Mouse (Mus musculus) left cerebral cortex, adult 11 months (tissue): ENCODE measurements around the gene Robo1.

Source experiments
- DNase-seq: peaks from one replicate; pipeline ENCODE4 v3.0.0; 2022; ENCODE audit warnings: low spot score

Robo1 gene

DNA sequence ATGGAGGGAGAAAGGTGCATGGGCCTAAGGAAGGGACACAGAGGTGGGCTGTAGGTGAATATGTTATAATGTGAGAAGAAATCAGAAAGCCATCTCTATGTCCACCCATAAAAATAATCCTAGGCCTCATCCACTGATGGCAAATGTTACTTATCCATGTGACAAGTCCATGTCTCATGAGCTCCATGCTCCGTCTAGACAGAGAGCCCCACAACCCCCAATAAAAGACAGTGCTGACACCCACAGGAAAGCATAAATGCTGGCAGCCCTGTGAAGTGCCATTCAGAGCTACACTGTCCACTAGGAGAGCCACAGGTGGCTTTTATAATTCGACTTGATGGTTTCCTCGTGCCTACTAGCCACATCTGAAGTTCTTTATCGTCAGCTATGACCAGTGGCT is 694.6 kb downstream of the Robo1 start:
- no peak for DNase-seq

DNA sequence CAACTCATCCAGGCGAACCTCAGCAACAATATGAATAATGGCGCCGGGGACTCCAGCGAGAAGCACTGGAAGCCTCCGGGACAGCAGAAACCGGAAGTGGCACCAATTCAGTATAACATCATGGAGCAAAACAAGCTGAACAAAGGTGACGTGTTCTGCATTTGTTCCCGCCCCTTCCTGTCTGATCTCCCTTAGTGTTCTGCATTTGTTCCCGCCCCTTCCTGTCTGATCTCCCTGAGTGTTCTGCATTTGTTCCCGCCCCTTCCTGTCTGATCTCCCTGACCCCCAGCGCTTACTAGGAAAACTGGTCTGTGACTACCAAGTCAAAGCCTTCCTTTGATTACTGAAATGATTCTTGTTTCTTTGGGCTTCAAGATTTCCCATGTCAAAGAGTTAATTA is 696.5 kb downstream of the Robo1 start:
- DNase-seq = no peak

DNA sequence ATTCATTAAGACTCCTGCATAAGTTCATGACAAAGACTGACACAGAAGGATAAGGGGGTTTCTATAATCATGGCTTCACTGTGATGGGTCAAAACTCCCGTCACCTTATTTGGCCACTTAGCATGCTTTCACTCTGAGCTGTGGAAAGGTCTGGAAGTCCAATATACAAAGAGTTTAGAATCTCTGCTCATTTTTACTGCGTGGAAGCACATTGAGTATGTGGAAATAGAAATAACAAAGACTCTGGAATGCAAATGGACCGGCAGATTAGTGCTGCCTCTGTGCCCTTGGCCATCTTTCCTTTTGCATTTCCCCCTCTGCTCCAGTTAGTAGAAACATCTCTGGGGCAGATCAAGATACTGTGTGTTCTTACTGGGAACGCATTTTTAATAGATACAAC is 697.7 kb downstream of the Robo1 start:
- DNase-seq = no peak

DNA sequence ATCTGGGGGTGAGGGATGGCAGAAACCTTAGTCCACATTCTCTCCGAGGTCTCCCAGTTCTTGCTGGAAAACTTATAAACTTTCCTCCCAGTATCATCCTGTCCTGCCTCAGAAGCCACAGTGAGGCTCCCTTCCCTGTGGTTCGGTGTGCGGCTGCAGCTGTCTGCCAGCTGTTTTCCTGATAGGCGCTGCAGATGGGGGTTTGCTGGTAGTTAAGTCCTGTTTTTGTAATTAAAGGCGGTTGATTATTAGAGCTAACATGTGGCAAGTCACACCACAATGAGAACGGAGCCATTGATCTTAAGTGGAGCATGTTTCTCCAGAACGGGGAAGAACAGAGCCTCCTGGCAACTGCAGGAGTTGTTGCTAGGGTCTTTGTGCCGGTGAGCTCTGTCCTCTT is 699.3 kb downstream of the Robo1 start:
- no peak for DNase-seq

DNA sequence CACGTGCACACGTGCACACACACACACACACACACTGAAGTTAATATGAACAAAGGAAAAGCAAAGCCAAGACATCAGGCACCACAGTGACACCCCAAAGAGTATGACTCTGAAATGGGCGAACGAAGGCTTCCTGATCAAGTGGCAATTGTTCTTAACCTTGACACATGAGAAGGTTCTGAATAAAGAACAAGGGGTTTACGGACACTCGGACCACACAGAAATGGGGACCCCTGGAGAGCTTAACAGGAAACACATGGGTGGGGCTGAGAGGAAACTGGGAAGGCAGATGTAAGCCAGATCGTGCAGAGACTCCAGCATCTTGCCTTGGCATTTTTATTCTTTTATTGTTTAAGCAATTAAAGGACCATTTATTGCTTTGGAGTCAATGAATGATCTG is 703.2 kb downstream of the Robo1 start:
- DNase-seq = no peak

DNA sequence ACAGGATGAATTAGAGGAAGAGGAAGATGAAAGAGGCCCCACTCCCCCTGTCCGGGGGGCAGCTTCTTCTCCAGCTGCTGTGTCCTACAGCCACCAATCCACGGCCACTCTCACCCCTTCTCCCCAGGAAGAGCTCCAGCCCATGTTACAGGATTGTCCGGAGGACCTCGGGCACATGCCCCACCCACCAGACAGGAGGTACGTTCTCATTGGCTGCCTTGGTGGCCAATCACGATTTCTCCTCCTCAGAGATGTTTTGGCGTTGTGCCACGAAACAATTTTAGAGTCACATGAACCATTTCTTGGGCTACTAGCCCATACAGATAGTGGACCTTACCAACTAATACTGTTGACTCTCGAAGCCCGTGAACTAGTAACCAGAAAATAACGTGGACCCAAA is 704.8 kb downstream of the Robo1 start:
- no peak for DNase-seq

DNA sequence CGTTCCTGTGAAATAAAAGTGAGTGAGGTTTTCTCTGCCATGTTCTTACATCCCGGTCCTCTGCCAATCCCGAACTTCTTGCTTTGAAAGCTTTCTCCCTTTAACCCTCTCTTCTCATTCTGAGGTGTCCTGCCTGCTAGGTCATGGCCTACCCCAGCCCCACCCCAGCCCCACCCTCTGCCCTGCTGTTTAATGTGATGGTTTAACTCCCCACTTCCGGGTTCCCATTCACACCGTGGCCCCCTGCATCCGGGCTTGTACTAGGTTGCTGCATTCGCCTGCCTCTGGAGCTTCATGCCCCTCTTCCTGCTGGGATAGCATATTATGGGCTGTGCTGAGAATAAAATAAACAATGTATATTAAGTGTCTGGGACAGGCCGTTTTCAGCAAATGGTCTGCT is 706.4 kb downstream of the Robo1 start:
- no peak for DNase-seq

DNA sequence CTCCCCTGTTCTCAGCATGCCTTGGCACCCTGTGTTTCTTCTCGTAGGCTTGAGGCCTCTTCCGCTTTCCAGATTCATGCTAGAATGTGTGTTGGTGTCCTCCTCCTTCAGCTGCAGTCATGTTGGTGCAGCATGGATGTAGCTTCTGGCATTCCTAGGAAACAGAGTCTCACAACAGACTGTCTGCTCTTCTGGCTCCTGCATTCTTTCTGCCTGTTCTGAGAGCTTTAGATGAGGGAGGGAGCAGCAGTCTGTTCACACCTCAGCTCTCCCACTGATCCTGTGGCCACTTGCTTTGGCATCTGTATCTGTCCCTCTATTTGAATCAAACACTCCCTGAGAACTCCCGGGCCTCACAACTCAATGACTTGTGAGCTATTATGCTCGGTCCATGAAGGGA is 707.9 kb downstream of the Robo1 start:
- no peak for DNase-seq

DNA sequence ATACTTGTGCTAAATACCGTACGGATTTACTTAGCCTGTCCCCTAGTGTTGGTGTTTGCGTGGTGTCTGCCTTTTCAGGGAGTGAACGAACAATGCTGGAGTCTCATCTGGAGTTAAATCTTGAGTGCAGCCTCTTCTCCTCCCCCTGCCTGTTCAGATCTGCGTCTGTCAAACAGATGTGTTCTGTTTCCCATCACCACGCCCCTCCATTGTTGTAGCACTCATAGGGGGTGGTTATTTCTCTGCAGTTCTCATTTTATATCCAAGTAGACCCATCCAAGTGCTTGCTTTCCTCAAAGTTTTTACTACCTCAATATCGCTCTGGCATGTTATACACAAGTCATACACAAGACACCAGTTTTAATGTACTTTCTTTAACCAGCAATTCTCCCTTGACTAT is 708.7 kb downstream of the Robo1 start:
- DNase-seq = no peak

DNA sequence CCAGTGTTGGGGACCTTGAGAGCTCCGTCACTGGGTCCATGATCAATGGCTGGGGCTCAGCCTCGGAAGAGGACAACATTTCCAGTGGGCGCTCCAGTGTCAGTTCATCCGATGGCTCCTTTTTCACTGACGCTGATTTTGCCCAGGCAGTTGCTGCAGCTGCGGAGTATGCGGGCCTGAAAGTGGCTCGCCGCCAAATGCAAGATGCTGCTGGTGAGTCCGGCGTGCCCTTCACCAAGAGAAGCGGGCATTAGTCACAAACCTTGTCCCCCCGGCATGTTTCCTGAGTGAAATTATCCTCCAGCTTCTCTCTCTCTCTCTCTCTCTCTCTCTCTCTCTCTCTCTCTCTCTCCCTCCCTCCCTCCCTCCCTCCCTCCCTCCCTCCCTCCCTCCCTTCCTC is 716.2 kb downstream of the Robo1 start:
- no peak for DNase-seq

DNA sequence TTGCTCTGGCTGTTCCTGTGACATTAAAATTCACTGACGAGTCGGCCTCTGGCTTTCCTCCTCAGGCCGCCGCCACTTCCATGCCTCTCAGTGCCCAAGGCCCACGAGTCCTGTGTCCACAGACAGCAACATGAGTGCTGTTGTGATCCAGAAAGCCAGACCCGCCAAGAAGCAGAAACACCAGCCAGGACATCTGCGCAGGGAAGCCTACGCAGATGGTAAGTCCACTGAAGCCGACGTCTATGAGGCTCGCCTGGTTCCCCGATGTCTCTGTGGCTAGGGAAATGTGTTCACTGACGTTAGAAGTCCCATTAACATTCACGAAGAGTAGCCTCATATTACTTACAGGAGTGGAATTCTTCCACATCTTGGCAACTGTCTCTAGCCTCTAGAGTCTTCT is 719.6 kb downstream of the Robo1 start:
- no peak for DNase-seq

DNA sequence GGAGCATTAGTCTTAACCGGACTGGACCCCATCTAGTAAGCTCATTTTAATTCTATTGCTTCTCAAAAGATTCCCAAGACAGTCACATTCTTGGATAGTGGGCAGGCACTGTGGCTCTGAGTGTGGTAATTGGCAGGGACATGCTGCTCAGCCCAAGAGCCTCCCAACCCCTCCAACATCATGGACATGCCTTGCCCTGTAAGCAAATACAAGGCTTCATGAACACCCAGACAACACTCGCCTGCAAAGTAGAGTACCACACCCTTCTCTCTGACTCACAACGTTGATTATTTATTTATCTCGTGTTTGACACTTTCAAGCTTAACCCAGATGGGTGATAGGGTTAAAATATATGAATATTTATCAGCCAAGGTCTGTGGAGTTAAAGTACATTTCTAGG is 722.9 kb downstream of the Robo1 start:
- DNase-seq = no peak

DNA sequence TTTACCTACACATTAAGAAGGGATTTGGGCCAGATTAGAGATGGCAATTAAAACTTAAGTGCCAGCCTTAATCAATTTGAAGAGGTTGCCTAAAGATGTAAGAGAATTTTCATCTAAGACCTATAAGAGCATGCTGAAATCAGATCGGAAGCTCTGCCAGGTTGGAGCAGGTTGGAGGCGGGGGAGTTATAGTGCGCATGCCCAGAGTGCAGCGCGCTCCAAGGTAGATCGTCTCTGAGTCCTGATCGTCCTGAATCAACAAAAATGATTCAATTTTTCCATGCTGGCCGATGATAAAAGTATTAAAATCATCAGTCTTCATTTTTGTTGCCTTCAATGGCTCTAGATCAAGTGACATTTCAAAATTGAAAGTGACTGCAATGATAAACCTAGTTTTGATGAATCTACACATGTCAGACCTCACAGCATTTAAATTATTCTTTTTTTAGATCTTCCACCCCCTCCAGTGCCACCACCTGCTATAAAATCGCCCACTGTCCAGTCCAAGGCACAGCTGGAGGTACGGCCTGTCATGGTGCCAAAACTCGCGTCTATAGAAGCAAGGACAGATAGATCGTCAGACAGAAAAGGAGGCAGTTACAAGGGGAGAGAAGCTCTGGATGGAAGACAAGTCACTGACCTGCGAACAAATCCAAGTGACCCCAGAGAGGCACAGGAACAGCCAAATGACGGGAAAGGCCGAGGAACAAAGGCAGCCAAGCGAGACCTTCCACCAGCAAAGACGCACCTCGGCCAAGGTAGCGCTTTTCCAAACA is 727.3 kb downstream of the Robo1 start:
- no peak for DNase-seq

DNA sequence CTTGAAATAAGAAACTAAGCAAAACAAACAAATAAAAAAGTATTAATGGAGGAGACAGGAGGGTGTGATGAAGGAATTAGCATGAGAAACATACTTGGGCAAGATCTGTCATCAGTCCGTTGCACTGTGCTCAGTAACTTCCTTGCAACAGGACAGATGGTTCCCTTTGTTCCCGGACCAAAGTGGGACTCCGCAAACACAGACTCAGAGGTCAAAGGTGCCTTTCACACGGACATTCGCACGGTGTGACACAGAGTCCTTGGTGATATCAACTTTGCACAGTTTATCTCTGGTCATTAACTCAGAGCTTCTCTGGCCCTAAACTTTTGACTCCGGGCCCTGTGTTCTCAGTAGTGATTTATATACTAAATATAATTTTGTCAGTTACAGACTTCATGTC is 730.4 kb downstream of the Robo1 start:
- no peak for DNase-seq

DNA sequence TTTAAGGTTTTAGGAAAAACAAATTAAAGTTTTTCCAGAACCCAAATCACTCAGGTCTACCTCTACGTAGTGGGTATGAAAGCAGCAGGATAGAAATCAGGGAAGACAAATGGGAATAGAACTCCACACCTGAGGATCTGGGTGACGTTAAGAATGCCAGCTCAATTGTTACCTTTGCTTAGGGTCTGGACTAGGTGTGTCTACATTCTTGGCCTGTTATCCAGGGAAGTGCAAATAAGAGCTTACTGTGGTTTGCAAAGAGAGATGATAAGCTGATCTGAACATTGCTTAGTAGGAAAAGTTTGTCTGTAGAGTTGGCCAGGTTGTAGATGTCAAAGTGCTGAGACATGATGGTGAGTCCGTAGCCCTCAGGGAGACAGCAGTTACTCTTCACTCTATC is 754.4 kb downstream of the Robo1 start:
- DNase-seq = no peak

DNA sequence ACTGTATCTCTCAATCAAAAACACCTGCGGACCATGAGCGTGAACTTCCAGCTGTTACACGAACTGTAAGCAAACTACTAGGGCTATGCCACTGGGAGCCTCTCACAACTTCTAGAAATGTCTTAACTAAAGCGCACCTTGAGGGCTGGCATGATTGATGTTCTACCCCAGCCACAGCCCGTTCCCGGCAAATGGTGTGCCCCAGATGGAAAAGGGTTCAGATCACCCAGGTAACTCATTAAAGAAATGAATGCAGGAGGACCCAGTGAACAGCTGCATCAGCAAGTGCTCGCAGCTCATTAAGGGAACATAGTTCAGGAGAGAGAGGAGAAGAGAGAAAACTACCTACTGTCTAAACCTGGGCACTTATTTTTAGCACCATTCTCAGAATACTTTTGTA is 759.7 kb downstream of the Robo1 start:
- no peak for DNase-seq

DNA sequence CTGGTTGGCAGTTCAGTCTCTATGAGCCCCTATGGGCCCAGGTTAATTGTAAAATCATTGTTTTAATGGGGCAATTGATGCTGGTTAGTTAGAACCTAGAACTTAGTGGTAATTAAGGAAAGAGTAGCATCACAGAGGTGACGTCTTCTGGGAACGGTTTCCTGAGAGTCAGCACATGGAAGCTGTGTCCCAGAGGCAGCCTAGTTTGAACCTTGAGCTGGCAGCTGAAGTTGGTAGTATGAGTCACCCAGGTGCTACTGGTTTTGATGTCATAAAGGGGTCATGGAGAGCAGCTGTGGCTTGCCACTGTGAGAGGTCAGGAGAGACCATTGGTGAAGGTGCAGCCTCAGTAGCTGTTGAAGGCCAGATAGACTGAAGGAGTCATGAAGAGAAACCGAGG is 763.9 kb downstream of the Robo1 start:
- no peak for DNase-seq

DNA sequence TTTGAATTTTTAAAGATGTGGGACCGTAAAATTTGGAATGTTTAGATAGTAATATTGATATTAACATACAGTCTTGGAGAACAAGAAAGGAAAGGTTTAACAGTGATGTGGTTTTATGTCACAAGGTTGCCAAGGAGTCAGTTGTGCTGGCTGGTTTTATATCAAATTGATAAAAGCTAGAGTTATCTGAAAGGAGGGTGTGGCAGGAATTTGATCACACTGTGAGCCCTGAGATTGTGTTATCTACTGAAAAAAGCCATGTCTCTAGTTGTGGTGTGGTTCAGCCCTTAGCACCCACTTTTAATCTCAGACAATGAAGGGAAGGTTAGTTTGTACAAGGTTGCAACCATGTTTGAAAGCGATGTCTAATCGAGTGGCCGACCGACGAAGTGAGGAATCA is 764.8 kb downstream of the Robo1 start:
- DNase-seq = no peak

DNA sequence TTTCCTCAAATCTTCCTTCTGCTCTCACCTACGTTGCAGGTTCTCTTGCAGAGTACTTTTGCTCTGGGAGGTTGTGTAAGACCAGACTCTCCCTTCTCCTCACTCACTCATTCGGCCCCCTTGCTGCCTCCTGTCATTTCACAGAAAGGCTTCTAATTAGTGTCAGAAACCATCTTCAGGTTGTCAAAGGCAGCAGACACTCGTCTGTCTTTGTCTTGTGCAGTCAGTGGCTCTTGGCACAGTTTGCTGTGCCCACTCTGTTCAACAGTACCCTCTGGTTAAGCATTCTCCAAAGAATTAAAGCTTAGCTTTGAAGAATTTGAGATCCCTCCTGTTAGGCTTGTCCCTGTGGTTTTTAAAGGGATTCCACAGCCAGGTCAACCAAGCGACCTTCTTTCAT is 774.3 kb downstream of the Robo1 start:
- DNase-seq = no peak

DNA sequence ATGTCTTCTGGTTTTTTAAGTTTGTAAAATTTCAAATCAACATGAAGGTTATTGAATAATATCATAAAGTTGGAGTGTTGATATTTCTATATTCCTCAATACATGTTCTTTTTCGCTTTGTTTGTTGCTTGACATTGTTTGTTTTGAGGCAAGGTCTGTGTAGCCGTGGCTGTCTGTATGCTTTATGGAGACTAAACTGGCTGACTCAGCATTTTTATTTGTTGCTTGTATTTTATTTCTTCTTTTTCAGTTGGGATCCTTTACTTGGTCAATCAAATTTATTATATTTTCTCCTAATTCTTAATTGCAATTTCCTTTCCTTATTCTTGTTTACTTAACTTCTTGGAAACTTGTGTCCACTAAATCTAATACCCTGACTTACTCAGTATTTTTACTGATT is 775.0 kb downstream of the Robo1 start:
- DNase-seq = no peak
